Mouse (Mus musculus) adrenal gland, adult 18-20 months (tissue): Measurements from ENCODE around the gene Gm37240. TPM values are rescaled to one million over a fixed set of nuclear protein-coding genes. Genes with fewer than 3 reads are reported as not detected.
A peak's percentile ranks its signal among the peaks of the same experiment; 100 is the strongest.

ENCODE experiments used
- DNase-seq, 2 experiments: peaks; one replicate each; pipeline ENCODE4 v3.0.0; 2021 to 2022; ENCODE audit warnings: low spot score in 2 of 2
- total RNA-seq, 2 experiments: library from RNA; stranded (reverse); gene quantifications; 1 replicate in 1 of 2; 2 replicates in 1 of 2; pipeline ENCODE4 v1.2.3; 2021

Gm37240 gene
- total RNA-seq, 2 experiments from 2014 or later: 5.7 to 7.9 TPM

DNA sequence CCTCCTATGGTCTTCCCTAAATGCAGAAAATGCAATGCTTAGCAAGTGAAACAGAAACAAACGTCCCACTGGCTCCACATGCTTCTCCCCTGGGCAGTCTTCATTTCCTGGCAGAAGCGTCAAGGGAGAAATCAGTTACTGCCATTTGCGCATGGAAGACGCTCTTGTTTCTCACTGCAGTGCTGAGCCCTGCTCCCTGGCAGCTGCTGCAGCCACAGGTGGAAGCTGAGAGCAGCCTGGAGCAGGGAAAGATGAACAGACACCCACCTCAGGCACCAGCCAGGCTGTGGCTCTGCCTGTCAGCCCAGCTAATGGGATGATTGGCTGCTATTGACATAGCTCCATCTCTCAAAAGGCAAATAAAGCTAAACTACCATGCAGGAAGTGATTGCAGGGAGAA is 578.6 kb downstream of the Gm37240 start:
- no peak for DNase-seq

- no peak for DNase-seq
These were observed 585.5 kb downstream of the Gm37240 start for GRCm38 (mm10) chr3:85301851-85302250.

GRCm38 (mm10) chr3:85301336-85301735 is 586.0 kb downstream of the Gm37240 start:
- no peak for DNase-seq

- no peak for DNase-seq
These were observed 587.4 kb downstream of the Gm37240 start for GRCm38 (mm10) chr3:85299649-85300550.

GRCm38 (mm10) chr3:85295229-85295628 is 592.1 kb downstream of the Gm37240 start:
- no peak for DNase-seq

DNA sequence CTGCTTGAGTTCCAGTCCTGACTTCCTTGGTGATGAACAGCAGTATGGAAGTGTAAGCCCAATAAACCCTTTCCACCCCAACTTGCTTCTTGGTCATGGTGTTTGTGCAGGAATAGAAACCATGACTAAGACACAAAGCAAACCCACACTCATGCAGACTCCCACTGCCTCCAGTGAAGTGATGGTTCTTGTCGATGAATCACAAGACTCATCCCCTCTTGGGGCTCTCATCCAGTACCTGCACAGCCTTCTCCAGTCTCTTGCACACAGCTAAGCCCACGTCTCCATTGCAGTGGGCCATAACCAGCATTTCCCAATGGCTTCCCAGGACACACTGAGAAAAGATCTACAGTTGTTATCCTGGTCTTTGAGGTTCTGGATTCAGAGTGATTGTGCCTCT is 599.7 kb downstream of the Gm37240 start:
- no peak for DNase-seq

DNA sequence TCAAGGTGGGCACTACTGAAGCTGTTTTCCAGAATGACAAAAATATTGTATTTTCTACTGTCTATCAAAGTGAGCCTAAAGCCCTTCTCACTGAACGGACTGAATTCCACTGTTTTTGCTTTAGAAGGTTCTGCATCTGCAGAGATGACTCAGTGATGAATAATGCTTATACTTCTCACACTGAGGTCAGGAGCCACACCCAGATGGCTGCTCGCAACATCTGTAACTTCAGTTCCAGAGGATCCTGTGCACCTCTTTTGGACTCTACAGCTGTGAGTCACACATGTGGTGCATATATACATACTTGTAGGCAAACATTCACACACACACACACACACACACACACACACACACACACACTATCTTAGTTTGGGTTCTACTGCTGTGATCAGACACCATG is 602.8 kb downstream of the Gm37240 start:
- DNase-seq: no peak

DNA sequence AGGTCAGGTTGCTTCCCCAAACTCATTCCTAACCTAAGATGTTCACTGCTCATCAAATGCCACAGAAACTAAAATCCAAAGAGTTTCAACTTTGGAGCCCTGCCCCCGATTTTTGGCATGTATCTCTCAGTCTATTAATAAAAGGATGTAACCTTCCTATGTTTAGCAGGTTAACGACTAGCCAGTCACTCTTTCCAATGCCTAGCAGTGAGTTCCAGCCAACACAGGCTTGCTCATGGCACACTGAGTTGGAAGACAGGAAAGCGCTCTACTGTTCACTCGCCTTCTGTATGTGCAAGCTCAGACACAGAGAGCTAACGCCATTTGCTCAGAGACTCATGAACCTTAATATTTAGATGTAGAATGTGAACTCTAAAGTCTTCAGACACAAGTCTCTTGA is 604.5 kb downstream of the Gm37240 start:
- no peak for DNase-seq

DNA sequence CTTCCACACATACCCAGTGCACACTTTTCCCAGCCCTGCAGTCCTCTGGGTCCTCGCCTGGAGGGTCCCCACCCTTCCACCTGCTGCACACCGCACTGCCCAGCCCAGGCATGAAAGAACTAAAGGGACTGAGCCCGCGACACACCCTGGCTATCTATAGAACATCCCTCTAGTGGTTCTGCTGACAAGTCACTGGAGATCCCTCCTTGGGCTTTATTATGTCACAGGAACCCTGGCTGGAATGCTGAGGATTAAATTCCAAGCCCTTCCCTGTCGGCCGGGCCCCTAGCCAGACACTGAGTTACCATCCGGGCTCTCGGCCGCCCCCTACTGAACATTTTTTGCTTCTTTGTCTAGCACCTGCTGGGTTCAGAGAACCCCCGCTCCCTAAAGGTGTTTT is 612.2 kb downstream of the Gm37240 start:
- DNase-seq: peak; percentile 7 to 31

DNA sequence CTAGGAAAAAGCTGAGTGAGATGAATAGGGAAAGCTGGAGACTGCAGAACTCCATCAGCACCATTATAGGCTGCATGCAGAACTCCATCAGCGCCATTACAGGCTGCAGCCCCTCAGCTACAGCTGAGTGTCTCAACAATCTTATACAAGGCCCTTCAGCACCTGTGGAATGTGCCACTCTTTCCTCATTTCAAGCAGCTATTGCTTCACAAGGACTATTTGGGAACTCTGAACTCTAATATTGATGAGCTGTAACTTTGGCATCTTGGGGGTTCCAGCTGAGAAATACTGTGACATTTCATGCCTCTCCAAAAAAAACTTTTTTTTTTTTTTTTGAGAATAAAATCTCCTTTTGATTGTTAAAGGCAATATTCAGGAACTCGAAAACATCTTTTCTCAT is 615.8 kb downstream of the Gm37240 start:
- DNase-seq: no peak

DNA sequence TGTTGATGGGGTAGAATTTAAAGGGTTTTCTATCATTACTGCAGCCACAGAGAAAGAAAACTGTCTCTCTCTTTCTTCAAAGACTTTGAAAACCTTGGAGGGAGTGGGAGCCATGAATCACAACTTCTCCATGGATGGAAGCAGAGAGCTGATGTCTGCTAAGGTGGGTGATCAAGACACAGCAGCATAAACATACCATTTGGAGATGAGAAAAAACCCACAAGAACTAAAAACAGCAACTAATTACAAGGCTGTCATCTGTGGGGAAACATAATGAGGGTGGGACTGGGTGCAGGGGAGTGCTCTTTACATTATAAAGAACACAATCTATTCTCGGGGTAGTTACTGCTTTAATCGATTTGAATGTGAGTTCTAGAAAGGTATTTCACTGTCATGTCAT is 622.4 kb downstream of the Gm37240 start:
- no peak for DNase-seq

DNA sequence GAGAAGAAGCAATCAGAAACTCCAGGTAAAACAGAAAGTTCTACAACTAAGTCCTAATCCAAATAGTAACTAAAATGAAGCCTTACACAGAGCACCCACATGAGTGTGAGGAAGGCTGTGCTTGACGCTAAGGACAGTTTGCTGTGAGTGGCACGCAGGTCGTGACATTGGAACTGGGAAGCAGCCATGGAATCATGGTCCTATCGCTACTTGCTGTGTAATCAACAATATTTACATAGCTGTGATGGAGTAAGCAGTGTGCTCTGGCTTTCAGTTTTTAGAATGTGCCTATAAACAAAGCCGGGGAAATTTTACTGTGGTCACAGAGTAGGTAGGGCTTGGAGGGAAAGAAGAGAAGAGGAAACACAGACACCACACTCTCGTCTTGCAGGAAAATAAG is 622.8 kb downstream of the Gm37240 start:
- DNase-seq: no peak

DNA sequence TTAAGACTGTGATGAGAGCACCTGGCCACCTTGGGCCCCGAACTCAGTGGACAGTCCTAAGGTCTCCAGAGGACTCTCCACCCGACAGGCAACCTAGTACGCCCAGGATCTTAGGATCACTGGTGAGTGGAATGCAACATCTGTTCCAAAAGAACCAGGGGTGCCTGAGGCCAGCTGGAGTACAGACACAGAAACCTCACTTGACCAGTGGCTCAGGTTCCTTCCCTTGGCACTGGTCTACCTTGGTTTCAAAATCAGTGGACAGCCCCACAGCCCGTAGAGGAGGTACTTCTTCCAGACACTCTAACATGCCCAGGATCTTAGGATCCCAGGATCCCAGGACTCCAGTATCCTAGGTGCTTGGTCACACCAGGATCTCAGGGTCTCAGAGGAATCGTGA is 632.8 kb downstream of the Gm37240 start:
- DNase-seq: no peak

DNA sequence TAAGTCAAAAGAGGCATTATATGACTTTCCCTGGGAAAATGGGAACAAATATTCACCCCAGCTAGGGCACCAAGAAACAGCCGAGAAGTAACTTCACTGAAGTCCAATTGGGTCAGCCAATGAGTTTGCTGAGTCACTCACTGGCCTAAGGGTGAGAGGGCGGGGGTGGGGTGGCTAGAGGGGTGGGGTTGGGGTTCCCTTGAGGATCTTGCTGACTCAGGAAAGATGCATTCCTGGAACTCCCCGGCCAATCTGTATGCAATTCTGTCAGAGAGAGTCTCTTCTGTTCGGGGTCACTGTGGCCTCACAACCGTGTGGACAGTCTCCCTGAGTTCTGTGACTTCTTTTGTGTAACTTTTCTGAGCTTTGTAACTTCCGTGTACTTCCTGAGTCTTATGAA is 635.7 kb downstream of the Gm37240 start:
- DNase-seq: no peak

- DNase-seq: no peak
These were observed 641.2 kb downstream of the Gm37240 start for GRCm38 (mm10) chr3:85246131-85246530.

DNA sequence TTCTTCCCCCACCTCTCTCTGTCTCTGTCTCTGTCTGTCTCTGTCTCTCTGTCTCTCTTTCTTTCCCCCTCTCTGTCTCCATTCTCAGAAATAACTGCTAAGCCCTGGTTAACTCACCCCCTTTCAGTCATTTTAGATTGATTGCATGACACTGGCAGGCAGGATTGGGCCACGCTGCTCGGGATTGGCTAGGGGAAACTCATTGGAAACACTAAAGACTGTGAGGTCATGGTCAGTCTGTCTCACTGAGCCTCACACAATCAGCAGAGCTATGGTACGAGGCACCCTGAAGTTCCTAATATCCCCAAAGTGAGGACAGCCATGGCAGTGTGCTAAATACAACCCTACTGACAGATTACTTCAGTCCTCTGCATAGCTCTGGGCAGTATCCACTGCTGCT is 650.8 kb downstream of the Gm37240 start:
- DNase-seq: no peak

- DNase-seq: no peak
These were observed 654.5 kb downstream of the Gm37240 start for GRCm38 (mm10) chr3:85232846-85233245.

DNA sequence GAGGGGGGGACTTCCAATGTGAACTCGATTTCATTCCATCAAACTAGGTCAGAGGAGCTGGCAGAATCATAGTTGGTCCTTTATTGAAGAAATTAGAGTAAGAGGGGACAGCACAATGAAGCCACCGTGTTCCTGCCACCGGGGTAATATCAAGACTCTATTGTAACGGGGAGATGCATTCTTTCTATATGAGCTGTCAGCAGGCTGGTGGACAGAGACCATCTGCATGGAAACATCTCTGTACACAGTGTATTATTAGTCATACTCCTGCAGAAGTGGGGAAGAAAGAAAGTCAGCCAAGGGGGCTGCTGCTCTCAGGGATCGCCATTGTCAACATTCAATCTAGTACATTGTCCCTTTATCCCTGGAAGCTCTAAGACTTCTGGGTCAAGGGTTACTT is 665.3 kb downstream of the Gm37240 start:
- no peak for DNase-seq

DNA sequence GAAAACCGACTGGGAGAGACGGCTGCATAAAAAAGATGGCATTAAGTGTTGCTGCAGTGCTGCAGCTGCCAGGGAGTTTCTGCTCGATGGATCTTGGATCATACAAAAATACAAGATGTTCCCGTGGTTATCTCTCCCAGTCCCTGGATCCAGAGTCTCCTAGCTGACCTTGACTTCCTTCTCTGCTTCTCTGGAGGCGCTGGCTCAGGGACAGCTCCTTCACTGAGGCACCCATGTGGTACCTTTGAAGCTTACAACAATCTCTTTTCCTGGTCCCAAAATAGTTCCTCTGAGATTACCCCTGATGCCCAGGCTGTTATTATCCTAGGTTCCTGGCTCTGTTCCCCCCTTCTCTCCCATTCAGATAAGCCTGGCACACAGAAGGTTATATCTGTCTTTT is 672.4 kb downstream of the Gm37240 start:
- DNase-seq: no peak

DNA sequence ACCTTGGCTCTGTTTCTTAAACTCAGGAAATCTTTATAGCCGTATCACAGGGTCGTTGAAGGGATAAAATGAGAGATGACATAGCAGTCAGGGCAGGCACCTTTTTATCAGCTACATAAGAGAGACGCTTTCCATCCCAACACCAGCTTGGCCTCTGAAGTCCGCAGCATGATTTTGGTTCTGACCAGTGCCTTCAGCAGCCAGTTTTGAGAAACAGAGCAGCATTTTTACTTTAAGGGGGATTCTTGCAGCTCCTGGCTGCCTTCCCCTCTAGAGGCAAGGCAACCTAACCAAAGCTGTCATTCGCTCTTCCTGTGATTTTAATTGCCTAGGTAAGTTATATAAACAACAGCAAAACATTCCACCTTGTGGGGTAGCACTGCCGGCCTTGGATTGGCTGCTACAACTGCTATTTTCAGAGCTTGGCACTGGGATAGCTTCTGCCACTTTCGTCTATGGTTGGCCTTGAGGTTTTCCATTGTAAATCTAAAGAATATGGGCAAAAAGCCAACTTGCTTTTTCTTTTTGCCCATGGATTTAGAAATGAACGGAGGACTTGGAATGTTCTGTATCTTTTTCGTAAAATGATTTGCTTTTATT is 674.5 kb downstream of the Gm37240 start:
- no peak for DNase-seq

DNA sequence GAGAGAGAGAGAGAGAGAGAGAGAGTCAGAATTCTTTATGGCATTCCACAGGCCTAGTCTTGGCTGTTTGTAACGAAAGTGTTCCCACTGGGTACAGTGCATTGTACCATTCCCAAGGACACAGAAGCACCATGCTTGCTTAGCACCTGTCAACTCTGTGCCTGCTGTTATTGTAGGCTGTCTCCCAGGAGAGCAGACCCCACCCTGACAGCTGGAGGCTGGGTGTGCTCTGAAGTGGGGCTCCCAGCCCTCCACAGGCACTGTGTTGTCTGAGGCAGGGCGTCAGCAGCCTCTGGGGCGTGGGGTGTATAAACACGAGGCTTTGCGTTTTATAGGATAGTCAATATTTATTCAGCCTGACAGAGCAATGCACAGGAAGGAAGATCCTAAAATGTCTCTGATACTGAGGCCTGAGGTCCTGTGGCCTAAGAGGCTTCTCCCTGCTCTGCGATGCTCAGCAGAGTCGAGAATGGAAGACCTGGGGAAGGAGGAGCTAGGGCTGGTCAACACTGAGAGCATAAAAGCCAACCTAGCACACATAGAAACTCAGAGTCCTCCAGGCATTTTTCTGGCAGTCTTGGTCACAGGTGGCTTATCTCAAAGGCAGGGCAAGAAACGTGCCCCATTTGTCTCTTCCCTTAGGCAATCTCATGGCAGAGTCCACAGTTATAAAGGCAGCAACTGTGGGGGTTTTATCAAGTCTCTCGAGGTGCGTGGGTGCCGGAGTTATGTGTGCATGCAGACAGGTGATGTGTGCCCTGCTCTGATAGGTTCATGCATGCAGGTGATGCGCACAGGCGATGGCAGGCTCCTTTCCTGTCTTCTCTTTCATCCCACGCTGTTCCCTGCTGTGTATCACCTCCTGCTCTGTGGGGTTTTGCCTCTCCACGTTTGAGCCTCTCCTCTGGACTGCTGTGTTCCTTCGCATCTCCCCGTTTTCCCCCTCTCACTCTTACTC is 677.2 kb downstream of the Gm37240 start:
- no peak for DNase-seq

GRCm38 (mm10) chr3:85206475-85206874 is 680.8 kb downstream of the Gm37240 start:
- DNase-seq: no peak
